Mouse (Mus musculus): ENCODE measurements at regions not wholly inside any gene's neighbourhood (a gene's known extent, or its start where the extent isn't known, plus 50 kb on each side); places are given as distances from the start of the nearest gene placed in this dataset.

DNA sequence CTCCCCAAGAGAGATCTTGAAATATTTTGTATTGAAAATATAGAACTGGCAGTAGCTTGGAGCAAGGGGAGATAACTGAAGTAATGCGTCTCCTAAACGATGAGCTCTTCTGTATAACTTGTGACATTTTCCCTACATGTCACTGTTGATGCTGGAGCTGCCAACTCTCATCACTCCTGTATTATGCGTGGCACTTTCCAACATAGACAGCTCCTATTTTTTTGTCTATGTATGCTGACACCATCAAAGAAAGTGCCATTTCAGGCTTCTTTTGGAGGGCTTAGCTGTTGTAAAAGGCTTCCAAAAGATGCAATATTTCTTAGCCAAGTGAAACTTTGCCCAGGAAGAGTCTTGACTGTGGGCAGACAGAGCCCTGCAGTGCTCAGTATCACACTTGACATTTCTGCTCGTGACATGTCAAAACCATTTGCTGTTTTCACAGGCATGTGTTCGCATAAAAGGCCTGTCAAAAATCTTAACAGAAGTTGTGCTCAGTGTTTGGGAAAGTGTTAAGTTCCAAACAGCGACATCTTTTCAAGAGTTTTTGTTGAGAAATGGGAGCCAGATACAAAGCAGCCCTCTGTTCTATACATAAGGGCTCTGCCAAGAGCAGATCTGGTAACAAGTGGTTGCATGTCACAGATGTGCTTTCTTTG lies 53.6 kb upstream of the Otol1 start:
- ATAC-seq (replicated peaks; ENCODE audit: poor library complexity) = no peak

DNA sequence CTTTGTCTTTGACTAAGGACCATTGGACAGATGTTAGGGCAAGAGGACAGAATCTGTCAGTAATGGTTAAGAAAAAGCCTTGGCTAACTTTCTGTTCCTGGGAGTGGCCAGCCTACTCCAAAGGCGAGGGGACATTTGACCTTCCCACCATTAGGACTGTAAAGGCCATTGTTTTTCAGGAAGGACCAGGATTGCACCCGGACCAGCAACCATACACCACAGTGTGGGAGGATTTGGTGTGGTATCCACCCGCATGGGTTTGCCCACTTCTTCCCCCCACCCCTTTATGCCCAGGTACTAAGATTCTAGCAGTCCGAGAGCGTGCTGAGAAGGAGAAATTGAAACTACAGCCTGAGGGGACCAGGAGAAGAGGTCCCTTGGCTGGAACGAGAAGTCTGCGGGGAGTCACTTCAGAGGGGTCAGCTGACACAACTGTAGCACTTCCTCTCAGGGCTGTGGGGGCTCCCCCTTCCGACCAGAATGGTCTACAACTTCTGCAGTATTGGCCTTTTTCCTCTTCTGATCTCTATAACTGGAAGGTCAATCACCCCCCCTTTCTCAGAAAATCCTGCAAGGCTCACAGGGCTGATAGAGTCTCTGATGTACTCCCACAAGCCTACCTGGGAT lies 63.2 kb upstream of the Sptssb start:
- peak; percentile 96 for ATAC-seq (replicated peaks; ENCODE audit: poor library complexity)

DNA sequence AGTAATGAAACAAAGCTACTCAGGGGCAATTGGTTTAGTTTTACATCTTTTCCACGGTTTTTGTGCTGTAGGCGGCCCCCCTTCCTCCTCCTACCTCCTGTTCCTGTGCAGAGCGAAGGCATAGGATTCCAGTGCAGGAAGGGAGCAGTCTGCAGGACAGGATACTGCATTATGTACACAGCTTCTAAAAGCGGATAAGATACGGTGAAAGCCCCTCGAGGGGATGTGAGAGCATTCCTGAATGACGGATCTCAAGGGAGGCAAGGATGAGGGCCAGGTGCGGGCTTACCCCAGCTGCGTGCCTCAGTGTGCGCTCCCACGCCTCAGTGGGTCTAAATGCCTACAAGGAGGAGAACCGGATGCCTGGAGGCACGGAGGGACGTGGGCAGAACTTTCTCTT lies 53.1 kb upstream of the Sptssb start:
- no peak for ATAC-seq (replicated peaks; ENCODE audit: poor library complexity)

DNA sequence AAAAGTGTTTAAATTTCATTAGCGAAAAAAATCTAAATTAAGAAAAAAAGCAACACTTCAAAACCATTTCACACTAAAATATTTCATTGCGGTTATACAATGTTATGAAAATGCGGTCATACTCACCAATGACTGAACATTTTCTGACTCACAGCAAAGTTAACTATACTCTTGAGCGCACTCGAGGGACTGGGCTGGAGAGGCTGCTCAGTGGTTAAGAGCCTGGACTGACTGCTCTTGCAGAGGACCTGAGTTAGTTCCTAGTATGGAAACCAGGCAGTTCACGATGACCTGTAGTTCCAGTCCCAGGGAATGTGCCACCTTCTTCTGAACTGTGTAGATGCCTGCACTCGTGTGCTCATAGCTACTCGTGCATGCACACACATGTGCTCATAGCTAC lies 50.3 kb upstream of the Sptssb start:
- no peak for ATAC-seq (replicated peaks; ENCODE audit: poor library complexity)
